Mouse (Mus musculus) intestine, embryonic 14.5 days (tissue): Measurements from ENCODE around the gene Foxr2. TPM values are rescaled to one million over a fixed set of nuclear protein-coding genes. Genes with fewer than 3 reads are reported as not detected.

Experiments
- polyA plus RNA-seq: library from polyadenylated mRNA; unstranded; fragments of >200 nt; fragmentation: Nextera tagmentation; extraction: Ambion mirVana; gene quantifications from 2 replicates; pipeline ENCODE4 v1.2.1, GENCODE M21; 2014

The Foxr2 gene
- polyA plus RNA-seq, 1 experiment from 2014 or later: 0.22 TPM

Other genes with a start within 250 kb of the Foxr2 start
- 1.0 and 1.2 TPM in 2 replicates for gene Usp51, start 112.3 kb upstream of the Foxr2 start, polyA plus RNA-seq
- gene Mageh1, start 81.2 kb upstream of the Foxr2 start, polyA plus RNA-seq: 42.2 and 46.5 TPM in 2 replicates
- 2.7 and 2.8 TPM in 2 replicates for gene Rragb, start 21.2 kb downstream of the Foxr2 start, polyA plus RNA-seq
- 0.75 and 0.99 TPM in 2 replicates for gene Klf8, start 118.7 kb downstream of the Foxr2 start, polyA plus RNA-seq